Comparison of ENCODE assay signal across 24 mouse cellular contexts in genomic region chr4:46348897-46349296, GRCm38 (mm10). TPM values are rescaled to one million over a fixed set of nuclear protein-coding genes. Genes with fewer than 3 reads are reported as not detected.
"Had no signal": no experiment of that assay in that cellular context is flagged by ENCODE, and none has a peak within 500 bp of the region (broad histone marks: within the 10 kb centered on the region; RNA-seq: fewer than 3 reads in every experiment).

No protein-coding gene starts in this region.

- H3K9me3 ChIP-seq: liver, embryonic 13.5 days; midbrain, embryonic 12.5 days; midbrain, embryonic 15.5 days had no signal

- DNase-seq: kidney, postnatal 25 days; layer of hippocampus, adult 9-11 months; liver, embryonic 13.5 days; lung, adult 2 months; lung, postnatal 14 days; lung, postnatal 4 days; thymus, adult 18-20 months; thymus, postnatal 36 days had no signal

- H3K27ac ChIP-seq: kidney, postnatal 0 days; layer of hippocampus, adult 2 months; liver, embryonic 13.5 days; midbrain, embryonic 12.5 days; midbrain, embryonic 15.5 days had no signal

- H3K9ac ChIP-seq: liver, embryonic 13.5 days; midbrain, embryonic 12.5 days; midbrain, embryonic 15.5 days had no signal

- H3K4me2 ChIP-seq: liver, embryonic 13.5 days; midbrain, embryonic 12.5 days; midbrain, embryonic 15.5 days had no signal

- H3K36me3 ChIP-seq: liver, embryonic 13.5 days; midbrain, embryonic 12.5 days; midbrain, embryonic 15.5 days had no signal

- ATAC-seq: midbrain, embryonic 15.5 days had no signal

- H3K4me3 ChIP-seq: layer of hippocampus, adult 2 months; liver, embryonic 13.5 days; midbrain, embryonic 12.5 days; midbrain, embryonic 15.5 days; myocyte had no signal

RNA-seq across cellular contexts. Expression of gene Foxe1, which starts 5.5 kb away (rescaled TPM):
- polyA plus RNA-seq: kidney, embryonic 14.5 days; kidney, postnatal 0 days; large intestine, adult 2 months; limb, embryonic 11.5 days; limb, embryonic 14.5 days; liver, embryonic 13.5 days; liver, embryonic 16.5 days; lung, embryonic 16.5 days; midbrain, embryonic 12.5 days; midbrain, embryonic 15.5 days; myocyte; neural tube, embryonic 11.5 days; neural tube, embryonic 14.5 days; small intestine, adult 2 months; spleen, adult 2 months; urinary bladder, adult 2 months had no signal
